Mouse (Mus musculus) testis, adult 2 months (tissue): ENCODE data around the gene Plppr3. TPM values are rescaled to one million over a fixed set of nuclear protein-coding genes. Genes with fewer than 3 reads are reported as not detected.

Experiments used
- H3K27ac ChIP-seq: fragments of 200-500 bp; 2 replicates; pipeline ENCODE4 v1.5.1; 2012; ENCODE audit warnings: low read depth, low read length; ENCODE audit not compliant: control insufficient read depth, insufficient read depth
- H3K27me3 ChIP-seq: fragments of 200-500 bp; 2 replicates; pipeline ENCODE4 v1.6.1; 2012; ENCODE audit warnings: mild to moderate bottlenecking, low read length, moderate library complexity; ENCODE audit not compliant: control insufficient read depth, insufficient read depth
- H3K36me3 ChIP-seq: fragments of 200-500 bp; 2 replicates; pipeline ENCODE4 v1.6.1; 2012; ENCODE audit warnings: mild to moderate bottlenecking, low read length; ENCODE audit not compliant: control insufficient read depth, insufficient read depth
- H3K4me1 ChIP-seq: fragments of 200-500 bp; 2 replicates; pipeline ENCODE4 v1.6.1; 2012; ENCODE audit warnings: low read length; ENCODE audit not compliant: control insufficient read depth, insufficient read depth
- H3K4me3 ChIP-seq: fragments of 200-500 bp; 2 replicates; pipeline ENCODE4 v1.5.1; 2012; ENCODE audit warnings: low read depth, mild to moderate bottlenecking, low read length, moderate library complexity, mixed read lengths; ENCODE audit not compliant: control insufficient read depth
- CTCF ChIP-seq: fragments of 200-500 bp; IDR thresholded peaks from 2 replicates; pipeline ENCODE4 v1.5.1; 2012; ENCODE audit warnings: low read depth, mild to moderate bottlenecking, inconsistent platforms, low read length, moderate library complexity; ENCODE audit not compliant: control insufficient read depth, insufficient read depth, insufficient replicate concordance
- POLR2A ChIP-seq: fragments of 200-500 bp; IDR thresholded peaks from 2 replicates; pipeline ENCODE4 v1.6.1; 2012; ENCODE audit warnings: low read depth, mild to moderate bottlenecking, inconsistent platforms, low read length, moderate library complexity; ENCODE audit not compliant: control insufficient read depth
- polyA plus RNA-seq: library from polyadenylated mRNA; depleted of rRNA; stranded (reverse); fragments of >200 nt; gene quantifications from 2 replicates; pipeline ENCODE4 v1.2.3, GENCODE M21; 2012

The Plppr3 gene
- polyA plus RNA-seq, 1 experiment: 2.7 TPM

DNA sequence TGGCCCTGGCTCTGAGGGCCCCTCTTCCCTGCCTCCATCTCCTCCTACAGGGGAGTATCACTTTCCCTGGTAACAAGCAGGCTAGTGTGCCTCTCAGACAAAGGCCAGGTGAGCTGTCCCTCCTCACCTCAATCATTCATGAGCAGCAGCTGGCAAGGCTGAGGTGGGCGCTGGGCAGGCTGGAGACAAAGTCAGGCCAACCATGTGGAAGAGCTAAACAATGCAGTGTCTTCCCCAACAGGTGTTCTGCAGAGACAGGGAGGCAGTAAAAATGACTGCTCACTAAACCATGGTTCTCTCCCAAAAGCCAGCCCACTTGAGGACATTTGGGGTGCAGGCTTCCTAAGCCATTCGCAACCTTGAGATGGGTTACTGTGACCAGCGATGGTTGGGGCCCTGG is 22.8 kb downstream of the Plppr3 start:
- H3K4me1 ChIP-seq: peaks cover 30% of the 10 kb centered on the region
- H3K27me3 ChIP-seq: no peaks in the 10 kb centered on the region
- peak overlapping the region; percentile 97 for H3K4me3 ChIP-seq
- peaks cover 3% of the 10 kb centered on the region for H3K36me3 ChIP-seq
- no peak for TF ChIP-seq CTCF
- TF ChIP-seq POLR2A: no peak; the same call in 1 of the 2 replicates
- H3K27ac ChIP-seq: peak overlapping the region; percentile 96; the same call in 1 of the 2 replicates

DNA sequence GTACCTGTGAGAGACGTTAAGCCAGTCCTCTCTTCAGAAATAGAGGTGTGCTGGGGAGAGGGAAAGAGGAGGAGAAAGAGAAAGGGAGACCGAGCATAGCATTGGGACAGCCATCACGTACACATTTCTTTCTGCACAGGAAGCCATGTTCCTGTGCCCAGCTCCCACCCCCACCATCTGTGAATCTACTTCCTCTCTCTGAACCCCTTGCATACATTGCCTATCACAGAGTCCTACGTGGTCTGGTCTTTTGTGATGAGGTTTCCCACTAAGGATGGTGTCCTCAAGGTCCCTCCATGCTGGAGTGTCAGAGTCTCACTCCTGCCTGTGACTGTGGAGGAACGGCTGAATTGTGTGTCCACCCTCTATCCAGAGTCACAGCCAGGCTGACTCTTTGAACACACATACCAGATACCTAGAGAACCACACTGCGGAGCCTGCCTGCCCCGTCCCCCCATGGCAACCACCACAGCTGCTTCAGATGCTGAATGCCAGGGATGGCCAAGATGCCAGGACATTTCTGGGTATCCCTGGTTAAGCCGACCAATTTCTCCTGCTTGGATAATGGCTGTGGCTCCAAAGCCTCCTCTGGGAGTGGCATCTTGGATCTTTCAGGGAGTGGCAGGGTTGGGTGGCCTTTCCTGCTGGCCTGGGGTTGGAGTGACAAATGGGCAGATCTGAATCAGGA is 24.3 kb downstream of the Plppr3 start:
- no peaks in the 10 kb centered on the region for H3K27me3 ChIP-seq
- peaks cover 22% of the 10 kb centered on the region for H3K4me1 ChIP-seq
- H3K27ac ChIP-seq: no peak overlapping the region
- TF ChIP-seq POLR2A: no peak
- no peak for TF ChIP-seq CTCF
- peak overlapping the region; percentile 47 for H3K4me3 ChIP-seq
- H3K36me3 ChIP-seq: peaks cover 2% of the 10 kb centered on the region; the same call in 1 of the 2 replicates

- no peak overlapping the region for H3K27ac ChIP-seq
Observed at GRCm38 (mm10) chr10:79846553-79846952, 27.9 kb downstream of the Plppr3 start.

DNA sequence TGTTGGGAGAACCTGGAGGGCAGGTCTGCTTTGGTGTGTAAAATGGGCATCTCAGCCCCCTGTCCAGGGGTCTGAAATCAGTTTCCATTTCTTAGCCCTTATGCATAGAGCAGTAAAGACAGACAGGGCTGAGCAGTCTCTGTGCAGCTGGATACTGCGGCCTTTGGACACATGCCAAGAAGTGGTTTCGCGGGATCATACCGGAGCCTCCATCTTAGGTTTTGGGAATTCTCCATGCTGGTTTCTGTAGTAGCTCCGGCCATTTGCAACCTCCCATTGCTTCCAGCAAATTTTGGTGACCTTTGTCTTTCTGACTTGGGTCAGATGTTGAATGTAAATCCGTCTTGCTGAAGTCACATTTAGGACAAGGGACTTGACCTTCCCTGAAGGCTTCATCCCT is 31.0 kb downstream of the Plppr3 start:
- no peak overlapping the region for H3K27ac ChIP-seq
- H3K4me3 ChIP-seq: no peak overlapping the region
- no peaks in the 10 kb centered on the region for H3K36me3 ChIP-seq
- no peak for TF ChIP-seq CTCF
- TF ChIP-seq POLR2A: no peak
- H3K27me3 ChIP-seq: no peaks in the 10 kb centered on the region
- H3K4me1 ChIP-seq: peaks cover 5% of the 10 kb centered on the region

More at GRCm38 (mm10) chr10:79846553-79846952, 27.9 kb downstream of the Plppr3 start:
- TF ChIP-seq POLR2A (no peak), CTCF (no peak)
- H3K27me3 ChIP-seq: no peaks in the 10 kb centered on the region
- H3K4me1 ChIP-seq: peaks cover 4% of the 10 kb centered on the region
- no peak overlapping the region for H3K4me3 ChIP-seq
- peaks cover 2% of the 10 kb centered on the region; the same call in 1 of the 2 replicates for H3K36me3 ChIP-seq

DNA sequence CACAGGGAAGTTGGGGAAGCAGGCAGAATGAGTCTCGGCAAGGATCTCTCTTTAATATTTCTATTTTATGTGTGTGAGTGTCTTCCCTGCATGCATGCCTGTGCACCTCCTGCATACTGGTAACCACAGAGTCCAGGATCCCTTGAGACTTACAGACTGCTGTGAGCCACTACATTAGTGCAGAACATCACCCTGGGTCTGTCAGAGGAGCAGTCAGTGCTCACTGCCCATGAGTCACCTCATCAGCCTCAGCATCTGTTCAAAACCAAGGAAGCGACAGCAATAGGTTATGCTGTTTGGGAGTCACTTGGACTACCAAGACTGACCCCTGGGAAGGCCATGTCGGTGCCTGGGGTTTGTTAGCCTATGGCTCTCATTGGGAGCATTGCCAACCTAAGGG is 32.1 kb downstream of the Plppr3 start:
- H3K36me3 ChIP-seq: no peaks in the 10 kb centered on the region
- H3K4me3 ChIP-seq: no peak overlapping the region
- TF ChIP-seq POLR2A (no peak), CTCF (no peak)
- H3K27me3 ChIP-seq: no peaks in the 10 kb centered on the region
- no peak overlapping the region for H3K27ac ChIP-seq
- H3K4me1 ChIP-seq: peaks cover 5% of the 10 kb centered on the region

DNA sequence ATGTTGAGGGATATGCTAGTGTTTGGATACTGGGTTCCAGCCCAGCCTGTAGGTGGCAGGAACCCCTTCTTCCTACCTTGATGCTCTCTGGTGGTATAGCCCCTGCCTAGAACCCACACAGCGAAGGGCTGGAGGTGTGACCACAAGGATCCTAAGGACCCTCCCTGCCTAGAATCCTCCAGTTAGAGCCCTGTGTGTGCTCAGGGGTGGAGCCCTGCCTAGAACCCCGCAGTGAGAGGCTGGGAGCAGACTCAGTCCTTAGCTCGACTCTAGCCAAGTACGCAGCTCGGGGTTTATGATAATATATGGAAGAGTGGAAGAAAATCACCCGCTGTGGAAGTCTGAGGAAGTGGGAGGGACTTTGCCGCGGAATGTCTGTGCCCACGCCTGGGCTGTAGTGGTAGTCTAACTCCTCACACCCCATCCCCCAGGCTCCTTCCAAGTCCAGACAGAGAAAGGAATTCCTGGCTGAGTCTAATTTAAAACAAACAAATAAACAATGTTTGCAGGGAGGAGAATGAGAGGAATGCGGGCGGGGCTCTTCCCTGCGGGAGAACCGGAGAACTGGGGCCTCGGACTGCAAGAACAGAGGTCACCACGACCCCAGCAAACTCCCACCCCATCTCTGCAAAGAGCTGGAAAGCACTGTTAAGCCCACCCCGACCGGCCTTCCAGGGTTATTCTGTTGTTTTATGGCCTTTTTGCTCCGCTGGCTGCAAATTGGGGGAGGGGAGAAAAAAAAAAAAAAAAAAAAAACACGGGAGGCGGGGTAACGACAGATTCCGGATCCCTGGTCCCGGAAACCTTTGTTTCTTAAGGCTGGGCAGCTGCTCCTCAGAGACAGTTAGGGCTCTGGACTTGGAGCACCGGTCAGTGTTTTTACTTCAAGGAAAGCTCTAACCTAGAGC is 33.5 kb downstream of the Plppr3 start:
- peak overlapping the region; percentile 76 for H3K27ac ChIP-seq
- peak overlapping the region; percentile 60 for H3K4me3 ChIP-seq
- no peaks in the 10 kb centered on the region for H3K36me3 ChIP-seq
- peaks cover 5% of the 10 kb centered on the region for H3K4me1 ChIP-seq
- H3K27me3 ChIP-seq: no peaks in the 10 kb centered on the region
- 0 out of 2 replicates have a peak, but pooled peaks have one; percentile 38 for TF ChIP-seq POLR2A
- TF ChIP-seq CTCF: no peak

GRCm38 (mm10) chr10:79840091-79840490 is 34.3 kb downstream of the Plppr3 start:
- TF ChIP-seq POLR2A (no peak), CTCF (no peak)
- H3K27ac ChIP-seq: peak overlapping the region; percentile 76; the same call in 1 of the 2 replicates
- H3K27me3 ChIP-seq: no peaks in the 10 kb centered on the region
- peaks cover 5% of the 10 kb centered on the region for H3K4me1 ChIP-seq
- no peak overlapping the region for H3K4me3 ChIP-seq
- no peaks in the 10 kb centered on the region for H3K36me3 ChIP-seq
